Comparison of ENCODE assay signal across 8 mouse cellular contexts in the genomic region with DNA sequence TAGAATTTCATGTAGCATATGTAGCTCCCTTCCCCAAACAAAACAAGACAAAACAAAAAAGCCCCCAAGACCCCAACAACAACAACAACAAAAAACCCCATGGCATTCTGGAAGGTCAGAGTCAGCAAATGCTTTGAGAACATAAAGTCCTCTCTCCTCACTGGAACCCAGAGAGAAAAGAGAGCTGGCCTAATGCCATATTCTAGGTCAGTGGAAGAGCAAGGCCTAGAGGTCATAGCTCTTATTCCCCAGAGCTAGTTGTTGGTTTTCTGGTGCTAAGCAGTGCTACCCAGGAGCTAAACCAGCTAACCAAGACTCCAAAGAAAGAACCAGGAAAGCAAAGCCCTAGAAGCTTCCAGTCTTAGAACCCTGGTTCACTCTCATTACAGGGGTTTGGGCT. TPM values are rescaled to one million over a fixed set of nuclear protein-coding genes. Genes with fewer than 3 reads are reported as not detected.
DNase-seq lines count a peak whose midpoint lies in the region; ATAC-seq and TF ChIP-seq lines count a peak whose summit lies in the region.

No protein-coding gene starts in this region.

- H3K4me3 ChIP-seq in lung, postnatal 0 days (ENCODE audit: low read depth, low read length), result peak overlapping the region; percentile 55
- H3K4me3 ChIP-seq in forebrain, embryonic 16.5 days (replicated peaks; ENCODE audit: low read length), result peak overlapping the region; percentile 65
- H3K4me3 ChIP-seq in limb, embryonic 10.5 days, result peak overlapping the region; percentile 63
- H3K4me3 ChIP-seq in small intestine, adult 2 months (ENCODE audit: low read depth, low read length), result peak overlapping the region; percentile 91; the same call in 1 of the 2 replicates

- TF ChIP-seq POLR2A in small intestine, adult 2 months (IDR thresholded peaks at IDR 0.05; ENCODE audit: low read depth, low read length), result no peak

- H3K27me3 ChIP-seq in lung, postnatal 0 days (replicated peaks; ENCODE audit: insufficient read depth, low read length), result no peaks in the 10 kb centered on the region
- H3K27me3 ChIP-seq in forebrain, embryonic 16.5 days (replicated peaks; ENCODE audit: control insufficient read depth, insufficient read depth, low read length), result no peaks in the 10 kb centered on the region
- peaks cover 95% of the 10 kb centered on the region for H3K27me3 ChIP-seq in limb, embryonic 10.5 days (ENCODE audit: low read depth, poor library complexity, severe bottlenecking)
- no peaks in the 10 kb centered on the region for H3K27me3 ChIP-seq in small intestine, adult 2 months (ENCODE audit: control insufficient read depth, insufficient read depth, low read length)

- DNase-seq in lung, postnatal 0 days (ENCODE audit: low spot score), result no peak
- no peak for DNase-seq in lung, postnatal 14 days
- DNase-seq in limb, embryonic 10.5 days (ENCODE audit: low spot score), result no peak
- DNase-seq in layer of hippocampus, postnatal 36 days, result no peak
- DNase-seq in urinary bladder, postnatal 36 days (ENCODE audit: low spot score in 2 of 2), result no peak
- DNase-seq in thymus, postnatal 4 days, result no peak

- no peak for TF ChIP-seq CTCF in lung, postnatal 0 days (IDR thresholded peaks at IDR 0.05)
- TF ChIP-seq CTCF in small intestine, adult 2 months (IDR thresholded peaks at IDR 0.05; ENCODE audit: extremely low read depth, insufficient read length, insufficient replicate concordance, low read depth, low read length), result no peak

- no peaks in the 10 kb centered on the region for H3K4me1 ChIP-seq in lung, postnatal 0 days (ENCODE audit: insufficient read depth, low read depth, low read length)
- H3K4me1 ChIP-seq in forebrain, embryonic 16.5 days (replicated peaks; ENCODE audit: control insufficient read depth, insufficient read depth, low read length), result peaks cover 21% of the 10 kb centered on the region
- 0 out of 2 replicates have a peak, but pooled peaks cover 6% of the 10 kb centered on the region for H3K4me1 ChIP-seq in limb, embryonic 10.5 days
- peaks cover 4% of the 10 kb centered on the region; the same call in 1 of the 2 replicates for H3K4me1 ChIP-seq in small intestine, adult 2 months (ENCODE audit: control insufficient read depth, insufficient read depth, insufficient read length, low read length)

- H3K9me3 ChIP-seq in lung, postnatal 0 days (ENCODE audit: low read length), result no peaks in the 10 kb centered on the region
- no peaks in the 10 kb centered on the region for H3K9me3 ChIP-seq in forebrain, embryonic 16.5 days (ENCODE audit: control insufficient read depth, low read length)
- no peaks in the 10 kb centered on the region for H3K9me3 ChIP-seq in limb, embryonic 10.5 days (replicated peaks)

- H3K27ac ChIP-seq in lung, postnatal 0 days (ENCODE audit: low read length), result 0 out of 2 replicates have a peak overlapping the region, but pooled peaks have one; percentile 91
- no peak overlapping the region; the same call in 1 of the 2 replicates for H3K27ac ChIP-seq in forebrain, embryonic 16.5 days (ENCODE audit: low read length)
- H3K27ac ChIP-seq in limb, embryonic 10.5 days, result peak overlapping the region; percentile 91
- peak overlapping the region; percentile 91 for H3K27ac ChIP-seq in small intestine, adult 2 months (ENCODE audit: insufficient read depth, low read depth, low read length)

- no peaks in the 10 kb centered on the region for H3K36me3 ChIP-seq in lung, postnatal 0 days (ENCODE audit: insufficient read depth, low read length)
- no peaks in the 10 kb centered on the region for H3K36me3 ChIP-seq in forebrain, embryonic 16.5 days (ENCODE audit: control insufficient read depth, insufficient read depth)
- peaks cover 36% of the 10 kb centered on the region for H3K36me3 ChIP-seq in limb, embryonic 10.5 days
- peaks cover 27% of the 10 kb centered on the region for H3K36me3 ChIP-seq in small intestine, adult 2 months (ENCODE audit: control insufficient read depth, insufficient read depth, low read length)

- H3K4me2 ChIP-seq in lung, postnatal 0 days (replicated peaks; ENCODE audit: low read depth, low read length), result peak overlapping the region; percentile 53
- H3K4me2 ChIP-seq in forebrain, embryonic 16.5 days (ENCODE audit: low read length), result peak overlapping the region; percentile 67

- H3K9ac ChIP-seq in lung, postnatal 0 days (replicated peaks; ENCODE audit: low read depth), result peak overlapping the region; percentile 50
- H3K9ac ChIP-seq in forebrain, embryonic 16.5 days (replicated peaks; ENCODE audit: low read depth, low read length), result peak overlapping the region; percentile 69

- TF ChIP-seq EP300 in lung, postnatal 0 days (IDR thresholded peaks at IDR 0.05), result no peak

- no peak for ATAC-seq in lung, postnatal 0 days
- no peak for ATAC-seq in forebrain, embryonic 16.5 days

RNA-seq across cellular contexts. Expression of gene Idh3g, which starts 1.0 kb away (rescaled TPM):
- 146 and 154 TPM in 2 replicates for polyA plus RNA-seq in lung, postnatal 0 days (2015; fragmentation: Nextera tagmentation; extraction: Ambion mirVana)
- 232 and 240 TPM in 2 replicates for polyA plus RNA-seq in forebrain, embryonic 16.5 days (2015; fragmentation: Nextera tagmentation; extraction: Ambion mirVana)
- polyA plus RNA-seq in limb, embryonic 10.5 days (2016; fragmentation: Nextera tagmentation; extraction: Ambion mirVana), result 178 and 190 TPM in 2 replicates
- polyA plus RNA-seq in small intestine, adult 2 months (2012; rRNA removed), result 177 and 266 TPM in 2 replicates
- 100 to 1,000 TPM; 194 to 202 TPM for total RNA-seq in layer of hippocampus, postnatal 36 days (2021)

RNA-seq across cellular contexts. Expression of gene Ssr4, which starts 1.2 kb away (rescaled TPM):
- polyA plus RNA-seq in lung, postnatal 0 days (2015; fragmentation: Nextera tagmentation; extraction: Ambion mirVana), result 237 and 286 TPM in 2 replicates
- 132 and 134 TPM in 2 replicates for polyA plus RNA-seq in forebrain, embryonic 16.5 days (2015; fragmentation: Nextera tagmentation; extraction: Ambion mirVana)
- 111 and 116 TPM in 2 replicates for polyA plus RNA-seq in limb, embryonic 10.5 days (2016; fragmentation: Nextera tagmentation; extraction: Ambion mirVana)
- 190 and 210 TPM in 2 replicates for polyA plus RNA-seq in small intestine, adult 2 months (2012; rRNA removed)
- 10 to 100 TPM; 83.9 to 88.9 TPM for total RNA-seq in layer of hippocampus, postnatal 36 days (2021)

RNA-seq across cellular contexts. Expression of gene Srpk3, which starts 11.5 kb away (rescaled TPM):
- polyA plus RNA-seq in lung, postnatal 0 days (2015; fragmentation: Nextera tagmentation; extraction: Ambion mirVana), result 2.2 and 2.3 TPM in 2 replicates
- polyA plus RNA-seq in forebrain, embryonic 16.5 days (2015; fragmentation: Nextera tagmentation; extraction: Ambion mirVana), result 1.8 and 1.9 TPM in 2 replicates
- polyA plus RNA-seq in limb, embryonic 10.5 days (2016; fragmentation: Nextera tagmentation; extraction: Ambion mirVana), result 1.1 and 1.6 TPM in 2 replicates
- polyA plus RNA-seq in small intestine, adult 2 months (2012; rRNA removed), result 3.3 and 4.3 TPM in 2 replicates
- 1 to 10 TPM; 5.1 to 5.8 TPM for total RNA-seq in layer of hippocampus, postnatal 36 days (2021)

RNA-seq across cellular contexts. Expression of gene Plxnb3, which starts 28.8 kb away (rescaled TPM):
- polyA plus RNA-seq in lung, postnatal 0 days (2015; fragmentation: Nextera tagmentation; extraction: Ambion mirVana), result 0.54 and 0.67 TPM in 2 replicates
- 0.19 and 0.22 TPM in 2 replicates for polyA plus RNA-seq in forebrain, embryonic 16.5 days (2015; fragmentation: Nextera tagmentation; extraction: Ambion mirVana)
- 0.04 TPM in 1 of 2 replicates, not detected in the other for polyA plus RNA-seq in limb, embryonic 10.5 days (2016; fragmentation: Nextera tagmentation; extraction: Ambion mirVana)
- 0.22 and 0.38 TPM in 2 replicates for polyA plus RNA-seq in small intestine, adult 2 months (2012; rRNA removed)
- total RNA-seq in layer of hippocampus, postnatal 36 days (2021), result 10 to 100 TPM; 12.0 to 15.5 TPM

RNA-seq across cellular contexts. Expression of gene Pdzd4, which starts 39.1 kb away (rescaled TPM):
- 0.20 and 0.32 TPM in 2 replicates for polyA plus RNA-seq in lung, postnatal 0 days (2015; fragmentation: Nextera tagmentation; extraction: Ambion mirVana)
- polyA plus RNA-seq in forebrain, embryonic 16.5 days (2015; fragmentation: Nextera tagmentation; extraction: Ambion mirVana), result 3.5 and 4.2 TPM in 2 replicates
- polyA plus RNA-seq in limb, embryonic 10.5 days (2016; fragmentation: Nextera tagmentation; extraction: Ambion mirVana), result 0.40 and 0.61 TPM in 2 replicates
- polyA plus RNA-seq in small intestine, adult 2 months (2012; rRNA removed), result 0.65 and 0.83 TPM in 2 replicates
- 100 to 1,000 TPM in 1 of 2 experiments, 10 to 100 TPM in 1; 98.3 to 101 TPM for total RNA-seq in layer of hippocampus, postnatal 36 days (2021)
